Mouse (Mus musculus) limb, embryonic 14.5 days (tissue): ENCODE measurements around the gene Hipk4. TPM values are rescaled to one million over a fixed set of nuclear protein-coding genes. Genes with fewer than 3 reads are reported as not detected.

Experiments
- ATAC-seq: fragments of 200-750 bp; cut with Nextera tagmentation; 2 replicates; pipeline ENCODE4 v1.8.0; 2017; ENCODE audit warnings: low read depth, moderate number of reproducible peaks, moderate TSS enrichment; ENCODE audit not compliant: low FRiP score
- DNase-seq: peaks from one replicate; pipeline ENCODE4 v3.0.0-alpha.2; 2015; ENCODE audit warnings: low spot score
- H3K27ac ChIP-seq: fragments of 300-500 bp; sonication (generic); replicated peaks from 2 replicates; pipeline ENCODE4 v1.5.1; 2014; ENCODE audit warnings: low read depth, mild to moderate bottlenecking, low read length, moderate library complexity, mixed read lengths
- H3K27me3 ChIP-seq: fragments of 300-500 bp; sonication (generic); 2 replicates; pipeline ENCODE4 v1.6.1; 2014; ENCODE audit warnings: low read length, mixed read lengths; ENCODE audit not compliant: control insufficient read depth, insufficient read depth
- H3K36me3 ChIP-seq: fragments of 300-500 bp; sonication (generic); 2 replicates; pipeline ENCODE4 v1.6.1; 2014; ENCODE audit warnings: mild to moderate bottlenecking, low read length, moderate library complexity, mixed read lengths; ENCODE audit not compliant: control insufficient read depth, insufficient read depth
- H3K4me1 ChIP-seq: fragments of 300-500 bp; sonication (generic); 2 replicates; pipeline ENCODE4 v1.6.1; 2014; ENCODE audit warnings: antibody characterized with exemption, low read length, mixed read lengths; ENCODE audit not compliant: control insufficient read depth, insufficient read depth
- H3K4me2 ChIP-seq: fragments of 300-500 bp; sonication (generic); replicated peaks from 2 replicates; pipeline ENCODE4 v1.6.1; 2014; ENCODE audit warnings: low read depth, mild to moderate bottlenecking, low read length, moderate library complexity; ENCODE audit not compliant: severe bottlenecking
- H3K4me3 ChIP-seq: fragments of 300-500 bp; sonication (generic); replicated peaks from 2 replicates; pipeline ENCODE4 v1.5.1; 2014; ENCODE audit warnings: low read length
- H3K9ac ChIP-seq: fragments of 300-500 bp; sonication (generic); 2 replicates; pipeline ENCODE4 v1.6.1; 2014; ENCODE audit warnings: mild to moderate bottlenecking, low read depth, low read length, moderate library complexity; ENCODE audit not compliant: severe bottlenecking
- H3K9me3 ChIP-seq: fragments of 300-500 bp; sonication (generic); 2 replicates; pipeline ENCODE4 v1.6.1; 2016; ENCODE audit warnings: low read length; ENCODE audit not compliant: control insufficient read depth
- POLR2A ChIP-seq: fragments of 200-500 bp; IDR thresholded peaks from 2 replicates; pipeline ENCODE4 v1.8.0; 2012; ENCODE audit warnings: inconsistent platforms, mild to moderate bottlenecking, moderate library complexity, borderline replicate concordance; ENCODE audit not compliant: insufficient read depth, insufficient read length; ENCODE audit errors: extremely low read depth
- WGBS: fragments of 180-500 bp; shearing (Covaris S2); extraction: QIAGEN DNeasy Blood & Tissue Kit; methylation state at CpG from one replicate; pipeline ENCODE4 v1.1.7; 2014; 5-methylcytosine and 5-hydroxymethylcytosine counted together
- polyA plus RNA-seq, 2 experiments: library from polyadenylated mRNA; depleted of rRNA in 1 of 2; stranded (reverse) in 1 of 2; unstranded in 1 of 2; fragments of >200 nt; fragmentation: Nextera tagmentation in 1 of 2; extraction: Ambion mirVana in 1 of 2; gene quantifications; 2 replicates each; pipeline versions ENCODE4 v1.2.1 to v1.2.3; 2012 to 2014

Gene Hipk4
- polyA plus RNA-seq, 2 experiments, result 1.2 to 4.3 TPM

GRCm38 (mm10) chr7:27526039-27526827, 3.2 kb downstream of the Hipk4 start:
- Histone ChIP-seq H3K27ac (no peak overlapping the region), H3K4me1 (no peaks in the 10 kb centered on the region), H3K27me3 (no peaks in the 10 kb centered on the region), H3K36me3 (peaks cover 8% of the 10 kb centered on the region), H3K9ac (no peak overlapping the region), H3K9me3 (no peaks in the 10 kb centered on the region), H3K4me2 (no peak overlapping the region), H3K4me3 (no peak overlapping the region)
- peak; percentile 71 for ATAC-seq
- peak; percentile 89 for DNase-seq
- WGBS, result 22% methylated on average over 10 of the region's 10 CpGs
- no peak for TF ChIP-seq POLR2A

DNA sequence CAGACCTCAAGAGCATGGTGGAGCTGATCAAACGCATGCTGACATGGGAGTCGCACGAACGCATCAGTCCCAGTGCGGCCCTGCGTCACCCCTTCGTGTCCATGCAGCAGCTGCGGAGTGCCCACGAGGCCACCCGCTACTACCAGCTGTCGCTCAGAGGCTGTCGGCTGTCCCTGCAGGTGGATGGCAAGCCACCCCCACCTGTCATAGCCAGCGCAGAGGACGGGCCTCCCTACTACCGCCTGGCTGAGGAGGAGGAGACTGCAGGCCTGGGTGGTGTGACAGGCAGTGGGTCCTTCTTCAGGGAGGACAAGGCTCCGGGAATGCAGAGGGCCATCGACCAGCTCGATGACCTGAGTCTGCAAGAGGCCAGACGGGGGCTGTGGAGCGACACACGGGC, 6.0 kb downstream of the Hipk4 start:
- H3K9me3 ChIP-seq, result no peaks in the 10 kb centered on the region
- H3K27ac ChIP-seq, result no peak overlapping the region
- H3K36me3 ChIP-seq, result peaks cover 31% of the 10 kb centered on the region
- H3K4me1 ChIP-seq, result no peaks in the 10 kb centered on the region
- ATAC-seq (no peak), DNase-seq (no peak)
- WGBS, result 79% methylated on average over 21 of the region's 21 CpGs
- H3K4me2 ChIP-seq, result no peak overlapping the region
- no peak for TF ChIP-seq POLR2A
- no peak overlapping the region for H3K4me3 ChIP-seq
- no peaks in the 10 kb centered on the region for H3K27me3 ChIP-seq
- no peak overlapping the region for H3K9ac ChIP-seq

GRCm38 (mm10) chr7:27530937-27531336, 7.9 kb downstream of the Hipk4 start:
- Histone ChIP-seq H3K27ac (no peak overlapping the region), H3K4me2 (no peak overlapping the region), H3K4me1 (no peaks in the 10 kb centered on the region), H3K4me3 (no peak overlapping the region), H3K36me3 (peaks cover 40% of the 10 kb centered on the region), H3K27me3 (no peaks in the 10 kb centered on the region), H3K9ac (no peak overlapping the region), H3K9me3 (no peaks in the 10 kb centered on the region)
- 73% methylated on average over 3 of the region's 3 CpGs for WGBS
- no peak for TF ChIP-seq POLR2A
- ATAC-seq (no peak), DNase-seq (no peak)

DNA sequence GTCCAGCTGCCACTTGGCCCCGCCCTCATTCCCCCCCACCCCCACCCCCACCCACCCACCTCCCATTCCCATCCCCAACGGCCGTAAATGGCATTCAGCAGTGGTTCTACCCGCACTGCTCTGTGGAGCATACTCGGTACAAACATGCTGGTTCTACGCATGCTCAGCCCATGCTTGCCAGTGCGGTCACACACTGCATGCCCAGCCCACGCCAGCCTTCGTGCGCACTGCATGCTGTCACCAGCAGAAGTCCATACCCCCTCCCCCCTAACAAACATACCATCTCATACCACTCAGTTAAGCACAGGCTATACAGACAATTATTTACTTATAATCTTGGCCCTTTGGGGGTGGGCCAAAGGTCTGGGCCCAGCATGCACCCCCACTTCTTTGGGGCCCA, 8.6 kb downstream of the Hipk4 start:
- no peak for TF ChIP-seq POLR2A
- WGBS, result 88% methylated on average over 10 of the region's 10 CpGs
- no peak overlapping the region for H3K4me2 ChIP-seq
- H3K9ac ChIP-seq, result no peak overlapping the region
- DNase-seq (no peak), ATAC-seq (no peak)
- peaks cover 48% of the 10 kb centered on the region for H3K36me3 ChIP-seq
- H3K27ac ChIP-seq, result no peak overlapping the region
- H3K4me3 ChIP-seq, result no peak overlapping the region
- H3K27me3 ChIP-seq, result no peaks in the 10 kb centered on the region
- H3K9me3 ChIP-seq, result no peaks in the 10 kb centered on the region
- H3K4me1 ChIP-seq, result no peaks in the 10 kb centered on the region

DNA sequence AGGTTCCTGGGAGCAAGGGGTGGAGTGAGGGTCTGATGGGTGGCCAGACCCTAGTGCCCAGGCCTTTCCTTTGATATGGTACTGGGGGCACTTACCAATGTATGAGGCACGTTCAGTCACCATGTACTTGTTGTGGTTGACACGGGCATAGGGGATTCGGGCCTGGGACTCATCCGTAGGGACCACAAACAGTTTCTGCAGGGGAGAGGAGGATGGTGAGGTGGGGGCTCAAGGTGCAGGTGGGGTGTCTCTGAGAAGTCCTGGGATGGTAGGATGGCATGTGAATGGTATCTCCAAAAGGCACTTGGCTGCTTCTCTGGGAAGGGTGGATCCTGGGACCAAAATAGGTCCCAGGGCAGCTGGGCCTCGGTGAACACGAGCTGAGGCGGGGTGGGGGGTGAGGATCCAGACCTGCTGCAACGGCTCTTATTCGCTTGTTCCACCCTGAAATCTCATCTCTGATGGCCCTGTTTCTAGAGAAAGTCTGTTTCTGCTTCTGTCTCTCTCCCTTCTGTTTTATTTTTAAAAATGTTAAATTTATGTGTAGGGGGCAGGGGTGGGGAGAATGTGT, 9.5 kb downstream of the Hipk4 start:
- no peaks in the 10 kb centered on the region for H3K9me3 ChIP-seq
- H3K4me1 ChIP-seq, result no peaks in the 10 kb centered on the region
- ATAC-seq (no peak), DNase-seq (no peak)
- peaks cover 57% of the 10 kb centered on the region for H3K36me3 ChIP-seq
- no peaks in the 10 kb centered on the region for H3K27me3 ChIP-seq
- no peak overlapping the region for H3K27ac ChIP-seq
- no peak for TF ChIP-seq POLR2A
- H3K4me2 ChIP-seq, result no peak overlapping the region
- 91% methylated on average over 9 of the region's 9 CpGs for WGBS
- H3K4me3 ChIP-seq, result no peak overlapping the region
- no peak overlapping the region for H3K9ac ChIP-seq

DNA sequence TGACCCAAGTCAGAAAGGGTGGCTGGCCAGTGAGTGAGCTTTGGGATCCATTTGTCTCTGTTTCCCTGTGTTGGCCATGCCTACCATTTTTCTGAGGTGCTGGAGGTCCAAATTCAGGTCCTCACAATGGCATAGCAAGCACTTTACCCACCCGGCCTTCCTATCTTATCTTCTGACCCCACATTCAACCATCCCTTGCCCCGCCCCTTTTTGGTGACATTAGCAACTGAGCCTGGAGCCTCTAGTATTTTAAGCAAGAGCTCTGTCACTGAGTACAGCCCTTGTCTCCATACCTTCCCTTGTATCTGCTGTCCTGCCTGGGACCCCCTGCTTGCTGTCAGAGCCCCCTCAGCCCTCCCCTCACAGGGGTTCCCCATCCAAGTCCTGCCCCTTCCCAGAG, 12.3 kb downstream of the Hipk4 start:
- WGBS, result 73% methylated on average over 2 of the region's 2 CpGs
- peaks cover 75% of the 10 kb centered on the region for H3K36me3 ChIP-seq
- H3K27ac ChIP-seq, result no peak overlapping the region
- no peaks in the 10 kb centered on the region for H3K27me3 ChIP-seq
- H3K4me3 ChIP-seq, result no peak overlapping the region
- no peaks in the 10 kb centered on the region for H3K4me1 ChIP-seq
- H3K9me3 ChIP-seq, result no peaks in the 10 kb centered on the region
- ATAC-seq, result no peak
- no peak overlapping the region for H3K4me2 ChIP-seq
- no peak for DNase-seq
- H3K9ac ChIP-seq, result no peak overlapping the region
- TF ChIP-seq POLR2A, result no peak
